Mouse (Mus musculus) kidney, embryonic 14.5 days (tissue): Measurements from ENCODE around the gene Fam189b. TPM values are rescaled to one million over a fixed set of nuclear protein-coding genes. Genes with fewer than 3 reads are reported as not detected.

Source experiments
- ATAC-seq: fragments of 200-750 bp; cut with Nextera tagmentation; 2 replicates; pipeline ENCODE4 v1.8.0; 2017; ENCODE audit warnings: moderate number of reproducible peaks, mild to moderate bottlenecking, moderate TSS enrichment, moderate library complexity; ENCODE audit not compliant: low FRiP score, low TSS enrichment
- H3K27ac ChIP-seq: fragments of 300-500 bp; sonication (generic); 2 replicates; pipeline ENCODE4 v1.5.1; 2014; ENCODE audit warnings: low read depth, mild to moderate bottlenecking, low read length, moderate library complexity, mixed read lengths
- H3K27me3 ChIP-seq: fragments of 300-500 bp; sonication (generic); 2 replicates; pipeline ENCODE4 v1.6.1; 2014; ENCODE audit warnings: mild to moderate bottlenecking, low read length; ENCODE audit not compliant: control insufficient read depth, insufficient read depth
- H3K36me3 ChIP-seq: fragments of 300-500 bp; sonication (generic); 2 replicates; pipeline ENCODE4 v1.6.1; 2014; ENCODE audit warnings: low read length, mixed read lengths; ENCODE audit not compliant: control insufficient read depth, insufficient read depth
- H3K4me1 ChIP-seq: fragments of 300-500 bp; sonication (generic); 2 replicates; pipeline ENCODE4 v1.6.1; 2014; ENCODE audit warnings: low read length, mixed read lengths; ENCODE audit not compliant: control insufficient read depth, insufficient read depth
- H3K4me2 ChIP-seq: fragments of 300-500 bp; sonication (generic); replicated peaks from 2 replicates; pipeline ENCODE4 v1.6.1; 2014; ENCODE audit warnings: low read depth, mild to moderate bottlenecking, low read length
- H3K4me3 ChIP-seq: fragments of 300-500 bp; sonication (generic); 2 replicates; pipeline ENCODE4 v1.5.1; 2014; ENCODE audit warnings: mild to moderate bottlenecking, low read length
- H3K9ac ChIP-seq: fragments of 300-500 bp; sonication (generic); 2 replicates; pipeline ENCODE4 v1.6.1; 2014; ENCODE audit warnings: low read depth, mild to moderate bottlenecking, low read length, moderate library complexity
- H3K9me3 ChIP-seq: fragments of 300-500 bp; sonication (generic); 2 replicates; pipeline ENCODE4 v1.6.1; 2016; ENCODE audit warnings: low read length; ENCODE audit not compliant: control insufficient read depth
- WGBS: fragments of 180-500 bp; shearing (Covaris S2); extraction: QIAGEN DNeasy Blood & Tissue Kit; methylation state at CpG from one replicate; pipeline ENCODE4 v1.1.7; 2014; 5-methylcytosine and 5-hydroxymethylcytosine counted together
- polyA plus RNA-seq: library from polyadenylated mRNA; unstranded; fragments of >200 nt; fragmentation: Nextera tagmentation; extraction: Ambion mirVana; gene quantifications from 2 replicates; pipeline ENCODE4 v1.2.1, GENCODE M21; 2014

Gene Fam189b
- polyA plus RNA-seq, 1 experiment from 2014 or later, result 49.3 TPM

GRCm38 (mm10) chr3:89227307-89228179 lies 44.6 kb downstream of the Fam189b start:
- Histone ChIP-seq H3K4me3 (peak overlapping the region; percentile 40), H3K4me2 (peak overlapping the region; percentile 87), H3K9me3 (no peaks in the 10 kb centered on the region), H3K27me3 (no peaks in the 10 kb centered on the region), H3K36me3 (peaks cover 3% of the 10 kb centered on the region; the same call in 1 of the 2 replicates), H3K27ac (no peak overlapping the region; the same call in 1 of the 2 replicates), H3K4me1 (peaks cover 23% of the 10 kb centered on the region; the same call in 1 of the 2 replicates), H3K9ac (peak overlapping the region; percentile 54)
- WGBS, result 4% methylated on average over 41 of the region's 41 CpGs
- peak; percentile 77 for ATAC-seq

GRCm38 (mm10) chr3:89228180-89228549 lies 45.2 kb downstream of the Fam189b start:
- H3K27me3 ChIP-seq, result no peaks in the 10 kb centered on the region
- H3K4me2 ChIP-seq, result peak overlapping the region; percentile 87
- H3K36me3 ChIP-seq, result peaks cover 3% of the 10 kb centered on the region; the same call in 1 of the 2 replicates
- under 1% methylated on average over 20 of the region's 20 CpGs for WGBS
- peak overlapping the region; percentile 54; the same call in 1 of the 2 replicates for H3K9ac ChIP-seq
- H3K4me3 ChIP-seq, result peak overlapping the region; percentile 40
- peak; percentile 58 for ATAC-seq
- peaks cover 23% of the 10 kb centered on the region; the same call in 1 of the 2 replicates for H3K4me1 ChIP-seq
- no peaks in the 10 kb centered on the region for H3K9me3 ChIP-seq
- peak overlapping the region; percentile 62; the same call in 1 of the 2 replicates for H3K27ac ChIP-seq

DNA sequence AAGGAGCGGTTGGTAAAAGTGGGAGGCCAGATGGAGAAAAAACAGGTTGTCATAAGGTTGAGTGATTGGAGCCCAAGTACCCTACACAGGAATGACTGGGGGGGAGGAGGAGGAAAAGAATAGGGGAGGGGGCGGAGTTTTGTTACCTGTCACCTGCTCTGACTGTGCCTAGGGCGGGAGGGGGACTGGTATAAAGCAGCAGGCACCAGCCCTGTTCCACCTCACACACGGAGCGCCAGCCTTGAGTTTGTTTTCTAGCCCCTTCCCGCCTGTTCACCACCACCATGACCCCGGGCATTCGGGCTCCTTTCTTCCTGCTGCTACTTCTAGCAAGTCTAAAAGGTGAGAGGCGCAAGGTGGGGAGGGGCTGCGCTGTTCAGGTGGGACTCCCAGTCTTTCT lies 45.9 kb downstream of the Fam189b start, which contains the start of gene Muc1:
TSS of gene Muc1 (plus strand) at position 222 of the 400 bp plus-strand sequence.
- Histone ChIP-seq H3K9me3 (no peaks in the 10 kb centered on the region), H3K27me3 (no peaks in the 10 kb centered on the region), H3K4me1 (peaks cover 23% of the 10 kb centered on the region; the same call in 1 of the 2 replicates), H3K4me2 (peak within 1 kb of the TSS; percentile 87), H3K36me3 (peaks cover 3% of the 10 kb centered on the region; the same call in 1 of the 2 replicates), H3K4me3 (peak within 1 kb of the TSS; percentile 40), H3K9ac (peak within 1 kb of the TSS; percentile 54; the same call in 1 of the 2 replicates), H3K27ac (peak within 1 kb of the TSS; percentile 62)
- no peak for ATAC-seq
- 27% methylated on average over 10 of the region's 10 CpGs for WGBS

GRCm38 (mm10) chr3:89229276-89229675 lies 46.3 kb downstream of the Fam189b start:
- Histone ChIP-seq H3K4me1 (peaks cover 23% of the 10 kb centered on the region; the same call in 1 of the 2 replicates), H3K4me3 (peak overlapping the region; percentile 13), H3K9me3 (no peaks in the 10 kb centered on the region), H3K27me3 (no peaks in the 10 kb centered on the region), H3K36me3 (peaks cover 3% of the 10 kb centered on the region; the same call in 1 of the 2 replicates), H3K4me2 (peak overlapping the region; percentile 87), H3K27ac (peak overlapping the region; percentile 47; the same call in 1 of the 2 replicates), H3K9ac (peak overlapping the region; percentile 23; the same call in 1 of the 2 replicates)
- WGBS, result 45% methylated on average over 4 of the region's 4 CpGs
- ATAC-seq, result no peak

GRCm38 (mm10) chr3:89230561-89230960 lies 47.6 kb downstream of the Fam189b start:
- Histone ChIP-seq H3K4me1 (peaks cover 23% of the 10 kb centered on the region; the same call in 1 of the 2 replicates), H3K36me3 (no peaks in the 10 kb centered on the region), H3K27me3 (no peaks in the 10 kb centered on the region), H3K4me2 (no peak overlapping the region), H3K4me3 (no peak overlapping the region), H3K9me3 (no peaks in the 10 kb centered on the region), H3K9ac (no peak overlapping the region), H3K27ac (no peak overlapping the region)
- no peak for ATAC-seq
- 81% methylated on average over 2 of the region's 2 CpGs for WGBS

DNA sequence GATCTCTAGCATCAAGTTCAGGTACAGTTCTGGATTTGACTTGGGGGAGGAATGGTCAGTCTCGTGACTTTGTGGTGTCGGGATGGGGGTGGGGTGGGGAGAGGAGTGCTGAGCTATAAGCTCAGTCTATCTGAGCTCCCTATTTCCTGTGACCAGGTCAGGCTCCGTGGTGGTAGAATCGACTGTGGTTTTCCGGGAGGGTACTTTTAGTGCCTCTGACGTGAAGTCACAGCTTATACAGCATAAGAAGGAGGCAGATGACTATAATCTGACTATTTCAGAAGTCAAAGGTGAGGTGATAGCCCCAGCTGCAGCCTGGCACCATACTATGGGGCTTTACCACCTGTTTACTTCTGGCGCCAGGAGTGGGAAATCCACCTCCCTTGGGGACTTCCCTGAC lies 48.4 kb downstream of the Fam189b start:
- Histone ChIP-seq H3K36me3 (no peaks in the 10 kb centered on the region), H3K4me1 (peaks cover 18% of the 10 kb centered on the region; the same call in 1 of the 2 replicates), H3K4me3 (no peak overlapping the region), H3K9me3 (no peaks in the 10 kb centered on the region), H3K4me2 (no peak overlapping the region), H3K27me3 (no peaks in the 10 kb centered on the region), H3K9ac (no peak overlapping the region), H3K27ac (no peak overlapping the region)
- 60% methylated on average over 7 of the region's 7 CpGs for WGBS
- no peak for ATAC-seq

DNA sequence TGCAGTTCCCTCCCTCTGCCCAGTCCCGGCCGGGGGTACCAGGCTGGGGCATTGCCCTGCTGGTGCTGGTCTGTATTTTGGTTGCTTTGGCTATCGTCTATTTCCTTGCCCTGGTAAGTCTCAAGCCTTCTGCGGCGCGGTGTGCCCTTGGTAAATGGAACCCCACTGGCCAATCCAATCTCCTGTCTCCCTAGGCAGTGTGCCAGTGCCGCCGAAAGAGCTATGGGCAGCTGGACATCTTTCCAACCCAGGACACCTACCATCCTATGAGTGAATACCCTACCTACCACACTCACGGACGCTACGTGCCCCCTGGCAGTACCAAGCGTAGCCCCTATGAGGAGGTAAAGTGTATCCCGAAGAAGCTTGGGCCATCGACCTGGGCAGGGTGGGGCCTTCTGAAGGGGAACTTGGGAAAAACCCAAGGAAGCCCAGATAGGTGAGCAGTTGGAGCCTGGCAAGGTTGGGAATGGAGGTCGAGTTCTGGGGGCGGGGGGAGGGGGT lies 48.9 kb downstream of the Fam189b start:
- H3K27me3 ChIP-seq, result no peaks in the 10 kb centered on the region
- no peak overlapping the region for H3K9ac ChIP-seq
- no peak overlapping the region for H3K4me3 ChIP-seq
- no peak overlapping the region for H3K27ac ChIP-seq
- no peaks in the 10 kb centered on the region for H3K9me3 ChIP-seq
- no peak for ATAC-seq
- H3K36me3 ChIP-seq, result no peaks in the 10 kb centered on the region
- H3K4me1 ChIP-seq, result peaks cover 13% of the 10 kb centered on the region; the same call in 1 of the 2 replicates
- H3K4me2 ChIP-seq, result no peak overlapping the region
- WGBS, result 80% methylated on average over 16 of the region's 16 CpGs

DNA sequence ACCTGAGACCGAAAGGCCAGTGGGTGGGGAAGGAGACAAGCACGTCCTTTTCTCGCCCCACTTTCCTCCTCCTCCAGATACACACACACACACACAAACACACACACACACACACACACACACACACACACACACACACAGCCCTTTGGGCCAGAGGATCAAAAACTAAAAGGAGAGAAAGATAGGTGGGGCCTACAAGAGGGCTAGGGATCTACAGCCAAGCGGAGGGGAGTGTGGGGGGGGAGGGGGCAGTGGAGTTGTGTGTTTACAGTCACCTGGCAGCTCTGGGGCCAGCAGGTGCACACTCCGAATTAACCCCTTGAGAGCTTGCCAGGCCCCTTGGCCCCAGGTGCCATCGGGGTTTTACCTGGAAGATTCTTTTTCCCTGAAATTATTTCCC lies 49.7 kb downstream of the Fam189b start:
- ATAC-seq, result no peak
- Histone ChIP-seq H3K27ac (no peak overlapping the region), H3K4me2 (no peak overlapping the region), H3K9ac (no peak overlapping the region), H3K27me3 (no peaks in the 10 kb centered on the region), H3K9me3 (no peaks in the 10 kb centered on the region), H3K4me1 (peaks cover 8% of the 10 kb centered on the region; the same call in 1 of the 2 replicates), H3K36me3 (no peaks in the 10 kb centered on the region), H3K4me3 (no peak overlapping the region)
- 51% methylated on average over 6 of the region's 6 CpGs for WGBS
